Mouse (Mus musculus): ENCODE results near the gene B3galnt2.
"Not testable (repeated sequence)": the region's sequence is repeated elsewhere in the genome, so short reads cannot be mapped to it uniquely, and the experiment has no call there.

The B3galnt2 gene

GRCm38 (mm10) chr13:14011454-14011995, 57.3 kb downstream of the B3galnt2 start:
- DNase-seq = no peak

GRCm38 (mm10) chr13:14014001-14014400, 59.7 kb downstream of the B3galnt2 start:
- DNase-seq = no peak

GRCm38 (mm10) chr13:14014540-14014939, 60.3 kb downstream of the B3galnt2 start:
- no peak for DNase-seq

- no peak for DNase-seq
These were observed 61.3 kb downstream of the B3galnt2 start for GRCm38 (mm10) chr13:14015609-14016008.

GRCm38 (mm10) chr13:14018283-14018682, 64.0 kb downstream of the B3galnt2 start:
- no peak for DNase-seq

GRCm38 (mm10) chr13:14018852-14019251, 64.6 kb downstream of the B3galnt2 start:
- no peak for DNase-seq

GRCm38 (mm10) chr13:14021417-14021816, 67.1 kb downstream of the B3galnt2 start:
- not testable (repeated sequence) for DNase-seq

- no peak for DNase-seq
These were observed 71.3 kb downstream of the B3galnt2 start for GRCm38 (mm10) chr13:14025554-14025953.

- DNase-seq = no peak
These were observed 72.0 kb downstream of the B3galnt2 start for GRCm38 (mm10) chr13:14026154-14026820.

GRCm38 (mm10) chr13:14033309-14034072, 79.2 kb downstream of the B3galnt2 start:
- no peak for DNase-seq

GRCm38 (mm10) chr13:14034073-14034348, 79.7 kb downstream of the B3galnt2 start:
- no peak for DNase-seq

- not testable (repeated sequence) for DNase-seq
These were observed 81.1 kb downstream of the B3galnt2 start for GRCm38 (mm10) chr13:14035352-14035751.

GRCm38 (mm10) chr13:14035875-14036630, 81.8 kb downstream of the B3galnt2 start:
- DNase-seq = no peak

- DNase-seq = no peak
These were observed 84.6 kb downstream of the B3galnt2 start for GRCm38 (mm10) chr13:14038911-14039291.

- peak; percentile 92 for DNase-seq
These were observed 85.2 kb downstream of the B3galnt2 start, which contains the start of gene Tbce for GRCm38 (mm10) chr13:14039292-14039965. Tbce (minus strand) TSS chr13:14039638.

- DNase-seq = no peak
These were observed 85.9 kb downstream of the B3galnt2 start for GRCm38 (mm10) chr13:14040186-14040585.

GRCm38 (mm10) chr13:14043851-14044250, 89.6 kb downstream of the B3galnt2 start:
- no peak for DNase-seq

GRCm38 (mm10) chr13:14044521-14044920, 90.3 kb downstream of the B3galnt2 start:
- no peak for DNase-seq

Data from thymus, postnatal 25 days (tissue).